Mouse (Mus musculus): ENCODE results near the gene Olfr195. TPM values are rescaled to one million over a fixed set of nuclear protein-coding genes. Genes with fewer than 3 reads are reported as not detected.
"Not testable (repeated sequence)": the region's sequence is repeated elsewhere in the genome, so short reads cannot be mapped to it uniquely, and the experiment has no call there.

The Olfr195 gene
- polyA plus RNA-seq (2015; fragmentation: Nextera tagmentation; extraction: Ambion mirVana), result not detected in 2 replicates

DNA sequence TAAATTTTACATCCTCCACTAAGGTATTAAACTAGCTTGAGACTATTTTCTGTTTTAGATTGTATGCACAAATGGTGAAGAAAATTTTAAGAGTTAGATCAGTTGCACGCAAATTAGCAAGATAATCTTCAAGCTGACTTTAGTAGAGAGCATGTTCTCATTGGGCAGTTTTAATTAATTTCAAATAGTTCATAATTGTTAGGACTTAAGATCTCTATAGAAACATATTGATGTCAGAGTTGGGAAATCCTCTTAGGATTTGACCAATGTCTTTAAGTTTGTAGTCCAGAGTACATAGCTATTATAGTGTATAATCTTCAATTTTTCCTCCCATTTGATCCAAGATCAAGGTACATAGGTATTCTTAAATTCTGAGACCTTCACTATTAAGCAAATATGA, at the start of gene Olfr195:
Gene Olfr195, plus strand, starts transcription at position 301 of the 400 bp plus-strand sequence.
- Histone ChIP-seq H3K9me3 (ENCODE audit: low read length) (no peaks in the 10 kb centered on the region), H3K27me3 (replicated peaks; ENCODE audit: insufficient read depth, low read length) (no peaks in the 10 kb centered on the region), H3K4me2 (replicated peaks; ENCODE audit: low read depth, low read length) (no peak within 1 kb of the TSS), H3K36me3 (ENCODE audit: insufficient read depth, low read length) (no peaks in the 10 kb centered on the region), H3K9ac (replicated peaks; ENCODE audit: low read depth) (no peak within 1 kb of the TSS), H3K27ac (ENCODE audit: low read length) (no peak within 1 kb of the TSS), H3K4me1 (ENCODE audit: insufficient read depth, low read depth, low read length) (no peaks in the 10 kb centered on the region), H3K4me3 (ENCODE audit: low read depth, low read length) (no peak within 1 kb of the TSS)
- TF ChIP-seq EP300 (IDR thresholded peaks at IDR 0.05) (no peak), CTCF (IDR thresholded peaks at IDR 0.05) (no peak)
- WGBS, result 76% methylated on average over 1 of the region's 1 CpGs
- ATAC-seq (no peak), DNase-seq (ENCODE audit: low spot score) (no peak)

DNA sequence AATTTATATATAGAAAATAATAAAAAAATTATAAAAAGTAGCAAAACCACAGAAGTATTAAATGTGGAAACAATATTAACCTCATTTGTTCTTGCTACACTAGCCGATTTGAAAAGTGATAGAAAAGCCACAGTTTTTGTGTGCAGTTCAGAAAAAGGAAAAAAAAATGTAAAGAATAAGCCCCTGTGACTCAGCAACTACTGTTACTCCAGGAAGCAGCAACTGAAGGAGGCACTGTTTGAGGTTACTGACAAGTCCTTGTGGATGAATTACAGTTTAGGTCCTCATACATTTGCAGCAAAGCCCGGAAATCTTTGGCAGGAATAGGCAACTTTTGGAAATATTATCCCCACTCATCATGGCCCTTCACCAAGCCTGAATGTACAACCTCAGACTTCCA, 41.5 kb upstream of the Olfr195 start:
- Histone ChIP-seq H3K9ac (replicated peaks; ENCODE audit: low read depth) (no peak overlapping the region), H3K4me2 (replicated peaks; ENCODE audit: low read depth, low read length) (no peak overlapping the region), H3K27ac (ENCODE audit: low read length) (no peak overlapping the region), H3K4me3 (ENCODE audit: low read depth, low read length) (no peak overlapping the region), H3K9me3 (ENCODE audit: low read length) (no peaks in the 10 kb centered on the region), H3K27me3 (replicated peaks; ENCODE audit: insufficient read depth, low read length) (no peaks in the 10 kb centered on the region), H3K36me3 (ENCODE audit: insufficient read depth, low read length) (no peaks in the 10 kb centered on the region), H3K4me1 (ENCODE audit: insufficient read depth, low read depth, low read length) (no peaks in the 10 kb centered on the region)
- no peak for ATAC-seq
- no peak for DNase-seq (ENCODE audit: low spot score)
- TF ChIP-seq EP300 (IDR thresholded peaks at IDR 0.05) (no peak), CTCF (IDR thresholded peaks at IDR 0.05) (no peak)
- WGBS, result 77% methylated on average over 2 of the region's 2 CpGs

GRCm38 (mm10) chr16:59108522-59108921, 38.3 kb upstream of the Olfr195 start:
- H3K27me3 ChIP-seq (replicated peaks; ENCODE audit: insufficient read depth, low read length); H3K4me1 ChIP-seq (ENCODE audit: insufficient read depth, low read depth, low read length); H3K36me3 ChIP-seq (ENCODE audit: insufficient read depth, low read length); H3K4me2 ChIP-seq (replicated peaks; ENCODE audit: low read depth, low read length); H3K27ac ChIP-seq (ENCODE audit: low read length); H3K9me3 ChIP-seq (ENCODE audit: low read length); ATAC-seq; DNase-seq (ENCODE audit: low spot score); H3K4me3 ChIP-seq (ENCODE audit: low read depth, low read length); H3K9ac ChIP-seq (replicated peaks; ENCODE audit: low read depth): not testable (repeated sequence)
- 30% methylated on average over 5 of the region's 5 CpGs for WGBS

- DNase-seq (ENCODE audit: low spot score) (no peak), ATAC-seq (no peak)
- Histone ChIP-seq H3K4me1 (ENCODE audit: insufficient read depth, low read depth, low read length) (no peaks in the 10 kb centered on the region), H3K9me3 (ENCODE audit: low read length) (no peaks in the 10 kb centered on the region), H3K4me2 (replicated peaks; ENCODE audit: low read depth, low read length) (no peak within 1 kb of the TSS), H3K27me3 (replicated peaks; ENCODE audit: insufficient read depth, low read length) (no peaks in the 10 kb centered on the region), H3K27ac (ENCODE audit: low read length) (no peak within 1 kb of the TSS), H3K36me3 (ENCODE audit: insufficient read depth, low read length) (no peaks in the 10 kb centered on the region), H3K9ac (replicated peaks; ENCODE audit: low read depth) (no peak within 1 kb of the TSS), H3K4me3 (ENCODE audit: low read depth, low read length) (no peak within 1 kb of the TSS)
- TF ChIP-seq CTCF (IDR thresholded peaks at IDR 0.05), result no peak
- TF ChIP-seq EP300 (IDR thresholded peaks at IDR 0.05), result no peak
- WGBS, result 81% methylated on average over 1 of the region's 1 CpGs
These were observed 35.1 kb upstream of the Olfr195 start, which contains the start of gene Olfr193 for GRCm38 (mm10) chr16:59111781-59112180. TSS of gene Olfr193 (minus strand) at chr16:59111881.

GRCm38 (mm10) chr16:59120969-59121368, 25.9 kb upstream of the Olfr195 start, which contains the start of gene Olfr194:
TSS of gene Olfr194 (minus strand) at chr16:59121069.
- no peak for TF ChIP-seq EP300 (IDR thresholded peaks at IDR 0.05)
- no peak for TF ChIP-seq CTCF (IDR thresholded peaks at IDR 0.05)
- Histone ChIP-seq H3K36me3 (ENCODE audit: insufficient read depth, low read length) (no peaks in the 10 kb centered on the region), H3K9ac (replicated peaks; ENCODE audit: low read depth) (no peak within 1 kb of the TSS)

GRCm38 (mm10) chr16:59130740-59131139, 16.1 kb upstream of the Olfr195 start:
- Histone ChIP-seq H3K27me3 (replicated peaks; ENCODE audit: insufficient read depth, low read length) (no peaks in the 10 kb centered on the region), H3K27ac (ENCODE audit: low read length) (no peak overlapping the region), H3K36me3 (ENCODE audit: insufficient read depth, low read length) (no peaks in the 10 kb centered on the region), H3K4me1 (ENCODE audit: insufficient read depth, low read depth, low read length) (no peaks in the 10 kb centered on the region), H3K4me2 (replicated peaks; ENCODE audit: low read depth, low read length) (no peak overlapping the region), H3K4me3 (ENCODE audit: low read depth, low read length) (no peak overlapping the region), H3K9ac (replicated peaks; ENCODE audit: low read depth) (no peak overlapping the region), H3K9me3 (ENCODE audit: low read length) (no peaks in the 10 kb centered on the region)
- DNase-seq (ENCODE audit: low spot score) (no peak), ATAC-seq (no peak)
- TF ChIP-seq EP300 (IDR thresholded peaks at IDR 0.05) (no peak), CTCF (IDR thresholded peaks at IDR 0.05) (no peak)
- WGBS, result 77% methylated on average over 1 of the region's 1 CpGs

More at GRCm38 (mm10) chr16:59120969-59121368, 25.9 kb upstream of the Olfr195 start, which contains the start of gene Olfr194:
- Histone ChIP-seq H3K9me3 (ENCODE audit: low read length) (no peaks in the 10 kb centered on the region), H3K4me3 (ENCODE audit: low read depth, low read length) (no peak within 1 kb of the TSS), H3K27me3 (replicated peaks; ENCODE audit: insufficient read depth, low read length) (no peaks in the 10 kb centered on the region), H3K4me2 (replicated peaks; ENCODE audit: low read depth, low read length) (no peak within 1 kb of the TSS), H3K27ac (ENCODE audit: low read length) (no peak within 1 kb of the TSS), H3K4me1 (ENCODE audit: insufficient read depth, low read depth, low read length) (no peaks in the 10 kb centered on the region)
- DNase-seq (ENCODE audit: low spot score) (no peak), ATAC-seq (no peak)

DNA sequence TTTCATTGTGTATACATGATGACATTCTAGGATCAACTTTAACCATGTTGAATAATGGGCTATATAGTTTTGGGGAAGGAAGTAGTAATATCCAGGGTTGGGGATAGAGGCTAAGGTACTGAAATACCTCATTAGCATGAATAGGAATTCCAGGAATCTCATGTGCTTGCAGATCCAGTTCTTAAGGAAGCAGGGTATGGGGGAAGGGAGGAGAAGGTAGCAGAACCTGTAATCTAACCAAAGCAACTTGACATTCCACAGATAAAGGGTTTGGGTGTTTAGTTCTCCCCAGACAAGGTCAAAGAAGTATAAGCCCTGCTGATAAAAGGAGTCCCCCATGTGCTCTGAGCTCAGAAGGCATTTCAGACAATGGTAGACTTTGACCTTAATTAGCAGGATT, 5.7 kb upstream of the Olfr195 start:
- no peaks in the 10 kb centered on the region for H3K36me3 ChIP-seq (ENCODE audit: insufficient read depth, low read length)
- H3K27ac ChIP-seq (ENCODE audit: low read length), result no peak overlapping the region
- DNase-seq (ENCODE audit: low spot score) (peak; percentile 13), ATAC-seq (no peak; the same call in 1 of the 2 replicates)
- H3K4me1 ChIP-seq (ENCODE audit: insufficient read depth, low read depth, low read length), result no peaks in the 10 kb centered on the region
- no peaks in the 10 kb centered on the region for H3K27me3 ChIP-seq (replicated peaks; ENCODE audit: insufficient read depth, low read length)
- H3K4me3 ChIP-seq (ENCODE audit: low read depth, low read length), result no peak overlapping the region
- H3K9ac ChIP-seq (replicated peaks; ENCODE audit: low read depth), result no peak overlapping the region
- no peak for TF ChIP-seq CTCF (IDR thresholded peaks at IDR 0.05)
- TF ChIP-seq EP300 (IDR thresholded peaks at IDR 0.05), result 0 out of 2 replicates have a peak, but pooled peaks have one; percentile 27
- H3K4me2 ChIP-seq (replicated peaks; ENCODE audit: low read depth, low read length), result no peak overlapping the region
- no peaks in the 10 kb centered on the region for H3K9me3 ChIP-seq (ENCODE audit: low read length)

All from lung, postnatal 0 days (tissue).